Mouse (Mus musculus) ZHBTc4 (cell line): ENCODE measurements around the gene Hnrnph3.

Experiments used
- DNase-seq: peaks from one replicate; pipeline ENCODE4 v3.0.0-alpha.2; 2011; ENCODE audit warnings: low read depth, low spot score

The Hnrnph3 gene

DNA sequence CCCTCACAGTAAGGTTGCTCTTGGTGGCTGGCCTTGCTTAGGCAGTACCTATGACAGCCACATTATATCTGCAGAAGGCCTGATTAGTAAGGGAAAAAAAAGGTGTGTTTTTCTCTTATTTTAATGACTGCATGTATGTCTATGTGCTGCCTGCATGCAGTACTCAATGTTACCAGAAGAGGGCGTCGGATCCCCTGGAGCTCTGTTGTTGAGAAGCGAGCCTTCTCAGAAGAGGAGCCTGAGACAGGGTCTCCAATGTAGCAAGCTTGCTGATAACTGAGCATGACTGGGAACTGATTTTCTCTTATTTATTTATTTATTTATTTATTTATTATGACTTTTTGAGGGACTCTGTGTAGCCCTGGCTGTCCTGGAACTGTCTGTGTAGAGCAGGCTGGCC, 36.7 kb downstream of the Hnrnph3 start:
- peak; percentile 88 for DNase-seq

DNA sequence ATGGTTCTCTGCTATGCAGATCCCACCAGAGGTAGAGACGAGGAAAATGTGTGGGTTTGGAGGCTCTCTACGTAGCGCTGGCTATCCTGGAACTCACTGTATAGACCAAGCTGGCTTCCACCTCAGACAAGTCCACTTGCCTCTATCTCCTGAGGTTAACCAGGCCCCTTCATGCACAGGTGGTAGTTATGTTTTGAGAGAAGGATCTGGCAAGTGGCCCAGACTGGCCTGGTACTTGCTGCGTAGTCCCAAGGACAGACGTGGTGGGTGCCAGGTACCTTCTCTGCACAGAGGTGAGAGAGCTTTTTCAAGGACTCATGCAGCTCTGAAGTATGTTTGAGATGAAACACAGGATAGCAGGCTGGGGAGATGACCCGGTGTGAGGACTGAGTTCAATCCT, 39.5 kb downstream of the Hnrnph3 start:
- DNase-seq: no peak

DNA sequence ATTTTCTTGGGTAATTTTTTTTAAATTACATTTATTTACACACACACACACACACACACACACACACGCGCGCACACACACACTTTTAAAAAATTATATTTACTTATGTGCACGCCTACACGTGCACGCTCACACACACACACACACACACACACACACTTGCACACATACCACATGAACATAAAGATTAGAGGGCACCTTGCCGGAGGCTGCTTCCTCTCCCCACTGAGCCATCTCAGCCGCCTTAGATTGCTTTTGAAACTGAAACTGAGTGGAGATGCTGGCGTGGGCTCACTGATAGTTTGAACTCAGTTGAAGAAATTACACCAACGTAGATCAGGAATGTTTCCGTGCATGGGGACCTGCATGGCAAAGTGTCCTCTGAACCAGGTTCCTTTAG, 39.9 kb downstream of the Hnrnph3 start:
- DNase-seq: no peak

DNA sequence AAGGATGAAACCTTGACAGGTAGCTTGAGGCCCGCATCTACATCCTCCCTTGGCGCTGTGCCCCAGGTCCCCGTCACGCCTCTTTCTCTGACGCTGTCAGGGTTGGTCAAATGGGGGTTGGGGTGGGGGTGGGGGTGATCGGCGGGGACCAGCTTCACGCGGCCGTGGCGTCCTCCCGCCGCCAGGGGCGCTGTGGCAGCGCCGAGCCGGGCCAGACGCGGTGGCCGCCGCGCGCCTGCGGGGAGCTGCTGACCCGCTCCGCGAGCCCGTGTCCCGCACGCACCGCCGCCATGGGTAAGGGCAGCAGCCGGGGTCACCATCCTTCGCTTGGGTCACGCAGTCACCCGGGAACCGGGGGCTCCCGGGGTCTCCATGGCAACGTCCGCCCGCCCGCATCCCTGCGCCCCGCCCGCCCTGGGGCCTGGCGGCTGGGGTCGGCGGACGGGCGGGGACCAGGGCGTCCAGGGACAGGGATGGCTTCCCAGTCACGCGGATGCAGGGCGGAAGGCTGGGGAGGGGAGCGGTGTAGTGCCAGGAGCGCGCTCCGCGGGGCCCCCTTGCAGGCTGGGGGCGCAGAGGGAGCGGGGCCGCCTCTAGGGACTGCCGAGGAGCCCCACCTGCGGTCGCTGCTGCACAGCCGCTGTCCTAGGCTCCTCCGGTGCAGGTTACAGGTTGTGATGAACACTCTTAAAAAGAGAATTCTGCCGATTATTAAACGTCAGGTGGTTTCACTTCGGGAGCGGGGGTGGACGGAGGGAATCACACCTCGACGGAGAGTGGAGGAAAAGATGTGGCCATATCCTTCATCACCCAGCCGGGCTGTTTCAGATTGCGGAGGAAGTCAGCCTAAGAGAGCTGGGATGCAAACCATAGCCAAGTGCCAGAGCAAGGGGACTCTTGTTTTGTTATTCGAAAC, 43.7 kb downstream of the Hnrnph3 start, which contains the start of gene Rufy2:
TSS of gene Rufy2 (plus strand) at position 185 of the 916 bp plus-strand sequence.
- DNase-seq: peak; percentile 88

DNA sequence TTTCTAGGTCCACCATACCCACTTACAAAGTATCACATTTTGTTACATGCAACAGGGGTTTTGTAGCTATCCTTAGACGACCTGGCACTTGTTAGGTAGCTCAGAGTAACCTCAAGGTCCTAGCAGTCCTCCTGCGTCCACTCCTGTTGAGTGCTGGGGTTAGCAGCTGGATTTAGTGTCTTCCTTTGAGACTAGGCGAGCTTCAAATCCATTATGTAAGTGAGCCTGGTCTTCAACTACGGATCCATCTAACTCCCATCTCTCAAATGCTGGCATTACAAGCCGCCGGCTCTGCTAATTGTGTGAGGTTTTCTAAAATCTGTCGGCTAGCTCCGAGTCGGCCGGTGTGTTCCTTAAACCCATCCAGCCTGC, 44.4 kb downstream of the Hnrnph3 start:
- no peak for DNase-seq

DNA sequence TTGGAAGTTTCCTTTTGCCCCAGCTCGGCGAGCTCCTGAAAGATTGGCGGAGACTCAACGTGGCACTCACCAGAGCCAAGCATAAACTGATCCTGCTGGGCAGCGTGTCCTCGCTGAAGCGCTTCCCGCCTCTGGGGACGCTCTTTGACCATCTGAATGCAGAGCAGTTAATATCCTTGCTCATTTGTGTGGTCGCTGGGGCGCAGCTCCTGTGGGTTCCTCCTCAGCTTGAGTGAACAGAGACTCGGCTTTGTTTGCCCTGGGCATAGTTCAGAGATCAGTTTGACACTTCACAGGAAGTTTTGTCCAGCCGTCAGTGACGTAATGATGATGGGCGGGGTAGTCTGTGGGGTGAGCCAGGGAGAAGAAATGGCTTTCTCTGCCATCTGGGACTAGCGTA, 52.2 kb downstream of the Hnrnph3 start:
- DNase-seq: no peak

DNA sequence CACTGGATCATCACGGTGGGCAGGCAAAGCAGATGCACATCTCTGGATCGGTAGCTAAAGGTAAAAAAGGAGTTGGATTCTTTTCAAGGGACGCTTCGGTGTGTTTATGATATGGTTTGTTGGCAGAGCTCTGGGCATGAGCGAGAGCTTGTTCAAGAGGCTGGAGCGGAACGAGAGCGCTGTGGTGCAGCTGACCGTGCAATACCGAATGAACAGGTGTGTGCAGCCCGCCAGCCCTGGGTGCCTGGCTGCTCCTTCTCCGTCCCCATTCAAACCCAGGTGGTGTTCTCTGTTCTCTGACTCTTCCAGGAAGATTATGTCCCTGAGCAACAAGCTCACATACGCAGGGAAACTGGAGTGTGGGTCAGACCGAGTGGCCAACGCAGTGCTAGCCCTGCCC, 57.7 kb downstream of the Hnrnph3 start:
- DNase-seq: no peak

DNA sequence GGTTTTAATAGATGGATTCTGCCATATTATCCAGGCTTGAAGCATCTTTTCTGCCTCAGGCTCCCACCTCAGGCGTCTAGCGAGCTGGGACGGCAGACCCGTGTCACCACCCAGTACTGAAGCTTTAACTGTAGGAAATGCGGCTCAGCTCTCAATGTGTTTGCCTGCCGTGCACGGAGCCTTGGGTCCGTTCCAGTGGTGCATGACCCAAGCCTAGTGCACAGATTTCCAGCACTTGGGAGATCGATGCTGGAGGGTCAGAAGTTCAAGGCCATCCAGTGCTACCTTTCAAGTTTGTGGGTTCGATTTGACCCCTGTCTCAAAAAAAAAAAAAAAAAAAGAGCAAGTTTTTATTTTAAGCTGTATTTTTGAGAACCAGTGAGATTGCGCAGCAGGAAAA, 58.2 kb downstream of the Hnrnph3 start:
- DNase-seq: no peak
